Mouse (Mus musculus): ENCODE measurements at regions not wholly inside any gene's neighbourhood (a gene's known extent, or its start where the extent isn't known, plus 50 kb on each side); places are given as distances from the start of the nearest gene placed in this dataset.

GRCm38 (mm10) chr5:45266914-45267313, 183.1 kb downstream of the Qdpr start:
- Histone ChIP-seq H3K4me1 (no peaks in the 10 kb centered on the region), H3K4me3 (no peak overlapping the region), H3K27ac (no peak overlapping the region), H3K9me3 (no peaks in the 10 kb centered on the region), H3K4me2 (no peak overlapping the region), H3K9ac (no peak overlapping the region), H3K36me3 (no peaks in the 10 kb centered on the region), H3K27me3 (no peaks in the 10 kb centered on the region)
- 42% methylated on average over 5 of the region's 5 CpGs for WGBS
- ATAC-seq (ENCODE audit: borderline replicate concordance, extremely low read depth, low FRiP score, low TSS enrichment), result no peak

DNA sequence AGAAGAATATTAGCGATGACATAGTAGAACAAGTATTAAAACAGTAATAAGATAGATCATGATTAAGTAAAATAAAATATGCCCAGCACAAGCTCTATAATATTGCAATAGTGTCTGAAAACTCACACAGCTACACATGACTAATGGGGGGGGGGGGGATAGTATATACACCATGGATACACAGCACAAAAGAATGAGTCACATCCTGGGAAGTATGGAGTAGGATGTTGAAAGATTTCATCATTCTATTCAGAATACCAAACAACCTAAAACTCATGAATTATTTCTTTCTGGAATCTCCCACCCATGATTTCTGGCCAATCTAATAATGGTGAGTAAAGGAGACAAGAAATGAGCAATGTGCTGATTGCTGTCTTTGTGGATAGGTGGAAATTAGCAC, 191.6 kb downstream of the Qdpr start:
- no peaks in the 10 kb centered on the region for H3K4me1 ChIP-seq
- no peak overlapping the region for H3K9ac ChIP-seq
- no peak for ATAC-seq (ENCODE audit: borderline replicate concordance, extremely low read depth, low FRiP score, low TSS enrichment)
- WGBS, result 95% methylated on average over 1 of the region's 1 CpGs
- no peaks in the 10 kb centered on the region for H3K9me3 ChIP-seq
- H3K36me3 ChIP-seq, result no peaks in the 10 kb centered on the region
- H3K27me3 ChIP-seq, result no peaks in the 10 kb centered on the region
- no peak overlapping the region for H3K27ac ChIP-seq
- no peak overlapping the region for H3K4me2 ChIP-seq
- H3K4me3 ChIP-seq, result no peak overlapping the region

DNA sequence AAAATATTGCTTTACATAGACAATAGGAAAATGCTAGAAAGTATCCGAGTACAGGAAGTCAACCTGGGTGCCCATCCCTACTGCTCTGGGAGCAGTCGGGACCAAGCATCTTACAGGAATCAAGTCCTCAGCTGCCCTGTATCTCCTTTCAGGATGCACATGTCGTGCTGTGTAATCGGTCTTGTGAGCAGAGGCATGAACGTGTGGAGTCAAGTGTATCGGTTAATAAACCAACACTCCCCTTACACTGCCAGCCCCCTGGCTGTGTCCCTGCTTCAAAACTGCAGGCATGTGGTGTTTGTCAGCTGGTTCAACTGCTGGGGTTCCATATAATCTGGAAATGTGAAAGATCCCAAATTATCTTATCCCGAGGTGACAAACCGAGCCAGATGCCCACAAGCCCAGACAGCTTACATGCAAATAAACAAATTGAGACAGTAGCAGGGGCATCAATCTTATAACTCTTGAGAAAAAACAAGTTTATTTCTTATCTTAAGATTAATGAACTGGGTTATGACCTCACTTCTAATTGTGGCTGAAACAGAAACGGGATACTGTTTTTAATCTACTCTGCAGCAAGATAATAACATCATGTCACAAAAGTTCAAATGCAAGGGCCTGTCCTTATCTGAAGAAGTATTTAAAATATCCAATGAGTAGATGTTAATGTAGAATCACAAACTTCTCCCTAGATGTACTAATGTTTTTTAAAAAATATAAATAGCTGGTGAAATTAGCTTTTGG, 193.6 kb downstream of the Qdpr start:
- Histone ChIP-seq H3K9me3 (no peaks in the 10 kb centered on the region), H3K36me3 (no peaks in the 10 kb centered on the region), H3K9ac (no peak overlapping the region), H3K4me2 (no peak overlapping the region), H3K4me1 (no peaks in the 10 kb centered on the region), H3K27me3 (no peaks in the 10 kb centered on the region), H3K4me3 (no peak overlapping the region), H3K27ac (no peak overlapping the region)
- WGBS, result 29% methylated on average over 9 of the region's 9 CpGs
- ATAC-seq (ENCODE audit: borderline replicate concordance, extremely low read depth, low FRiP score, low TSS enrichment), result no peak

DNA sequence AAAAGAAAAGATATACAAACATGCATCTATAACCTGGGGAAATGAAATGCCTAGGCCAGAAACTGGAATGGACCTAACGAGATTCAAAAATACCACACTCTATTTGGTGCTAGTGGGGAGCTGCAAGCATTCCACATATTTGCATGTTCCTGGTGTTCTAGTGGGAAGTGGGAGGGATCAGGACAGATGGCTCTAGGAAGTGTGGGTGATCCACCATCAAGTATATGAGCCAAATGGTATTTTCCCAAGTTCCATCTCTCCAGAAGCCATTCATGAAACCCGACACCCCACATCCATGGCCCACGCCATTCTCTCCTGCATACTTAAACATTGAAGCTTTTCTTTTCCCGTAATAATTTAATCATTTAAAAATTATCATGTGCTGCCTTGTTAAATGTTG, 218.2 kb downstream of the Qdpr start:
- Histone ChIP-seq H3K27me3 (no peaks in the 10 kb centered on the region), H3K36me3 (no peaks in the 10 kb centered on the region), H3K4me1 (no peaks in the 10 kb centered on the region), H3K9ac (no peak overlapping the region), H3K9me3 (no peaks in the 10 kb centered on the region), H3K27ac (no peak overlapping the region), H3K4me2 (no peak overlapping the region), H3K4me3 (no peak overlapping the region)
- WGBS, result 64% methylated on average over 4 of the region's 4 CpGs
- ATAC-seq (ENCODE audit: borderline replicate concordance, extremely low read depth, low FRiP score, low TSS enrichment), result no peak

- Histone ChIP-seq H3K4me1 (no peaks in the 10 kb centered on the region), H3K27me3 (no peaks in the 10 kb centered on the region), H3K36me3 (no peaks in the 10 kb centered on the region), H3K4me3 (no peak overlapping the region), H3K9ac (no peak overlapping the region), H3K27ac (no peak overlapping the region), H3K9me3 (no peaks in the 10 kb centered on the region), H3K4me2 (no peak overlapping the region)
- WGBS, result 63% methylated on average over 1 of the region's 1 CpGs
- ATAC-seq (ENCODE audit: borderline replicate concordance, extremely low read depth, low FRiP score, low TSS enrichment), result no peak
Measured at GRCm38 (mm10) chr5:45230097-45230496, 219.9 kb downstream of the Qdpr start.

GRCm38 (mm10) chr5:45229477-45229876, 220.6 kb downstream of the Qdpr start:
- Histone ChIP-seq H3K4me1 (no peaks in the 10 kb centered on the region), H3K9me3 (no peaks in the 10 kb centered on the region), H3K4me2 (no peak overlapping the region), H3K36me3 (no peaks in the 10 kb centered on the region), H3K27me3 (no peaks in the 10 kb centered on the region), H3K27ac (no peak overlapping the region), H3K9ac (no peak overlapping the region), H3K4me3 (no peak overlapping the region)
- WGBS, result 64% methylated on average over 3 of the region's 3 CpGs
- ATAC-seq (ENCODE audit: borderline replicate concordance, extremely low read depth, low FRiP score, low TSS enrichment), result no peak

- ATAC-seq (ENCODE audit: borderline replicate concordance, extremely low read depth, low FRiP score, low TSS enrichment), result no peak
- WGBS, result 59% methylated on average over 6 of the region's 6 CpGs
Measured at GRCm38 (mm10) chr5:45228226-45228927, 221.7 kb downstream of the Qdpr start.

DNA sequence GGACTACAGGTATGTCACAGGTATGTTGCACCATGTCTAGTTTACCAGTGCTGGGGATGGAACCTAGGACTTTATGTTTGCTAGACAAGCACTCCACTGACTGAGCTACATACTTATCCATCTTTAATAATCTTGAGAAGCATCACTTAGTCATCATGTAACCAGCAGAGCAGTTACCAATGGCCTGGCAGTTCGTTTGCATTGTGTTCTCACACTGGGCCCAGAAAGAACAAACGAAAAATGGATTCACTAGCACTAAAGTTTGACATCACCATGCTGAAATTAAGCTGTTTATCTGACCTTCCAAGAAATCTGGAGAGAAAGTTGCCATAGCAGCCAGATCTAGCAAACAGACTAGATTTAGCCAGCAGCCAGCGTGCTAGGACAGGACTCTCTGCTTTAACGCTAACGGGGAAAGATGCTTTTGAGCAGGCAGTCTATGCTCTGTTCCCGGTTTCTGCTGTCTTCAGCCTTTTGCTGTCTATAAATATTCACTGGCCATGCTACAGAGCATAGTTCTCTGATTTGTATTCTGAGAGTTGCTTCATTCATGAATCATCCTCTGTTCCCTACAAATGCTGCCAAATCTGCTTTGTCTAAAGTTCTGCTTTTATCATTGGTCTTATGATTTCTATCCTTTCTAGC, 229.6 kb downstream of the Qdpr start:
- H3K27ac ChIP-seq, result no peak overlapping the region
- H3K4me1 ChIP-seq, result no peaks in the 10 kb centered on the region
- 49% methylated on average over 6 of the region's 6 CpGs for WGBS
- no peaks in the 10 kb centered on the region for H3K36me3 ChIP-seq
- H3K9ac ChIP-seq, result no peak overlapping the region
- H3K4me3 ChIP-seq, result no peak overlapping the region
- no peaks in the 10 kb centered on the region for H3K27me3 ChIP-seq
- no peaks in the 10 kb centered on the region for H3K9me3 ChIP-seq
- H3K4me2 ChIP-seq, result no peak overlapping the region
- ATAC-seq (ENCODE audit: borderline replicate concordance, extremely low read depth, low FRiP score, low TSS enrichment), result no peak

More at GRCm38 (mm10) chr5:45228226-45228927, 221.7 kb downstream of the Qdpr start:
- H3K27me3 ChIP-seq, result no peaks in the 10 kb centered on the region
- H3K36me3 ChIP-seq, result no peaks in the 10 kb centered on the region
- H3K27ac ChIP-seq, result no peak overlapping the region
- no peaks in the 10 kb centered on the region for H3K4me1 ChIP-seq
- H3K9ac ChIP-seq, result no peak overlapping the region
- no peaks in the 10 kb centered on the region for H3K9me3 ChIP-seq
- H3K4me2 ChIP-seq, result no peak overlapping the region
- no peak overlapping the region for H3K4me3 ChIP-seq

- no peak overlapping the region for H3K27ac ChIP-seq
- H3K4me3 ChIP-seq, result no peak overlapping the region
- no peaks in the 10 kb centered on the region for H3K27me3 ChIP-seq
- 65% methylated on average over 1 of the region's 1 CpGs for WGBS
- no peaks in the 10 kb centered on the region for H3K36me3 ChIP-seq
- no peak overlapping the region for H3K4me2 ChIP-seq
- H3K4me1 ChIP-seq, result no peaks in the 10 kb centered on the region
- ATAC-seq (ENCODE audit: borderline replicate concordance, extremely low read depth, low FRiP score, low TSS enrichment), result no peak
- no peak overlapping the region for H3K9ac ChIP-seq
- H3K9me3 ChIP-seq, result no peaks in the 10 kb centered on the region
Measured at GRCm38 (mm10) chr5:45219558-45219957, 230.5 kb downstream of the Qdpr start.

GRCm38 (mm10) chr5:45219101-45219500, 230.9 kb downstream of the Qdpr start:
- ATAC-seq (ENCODE audit: borderline replicate concordance, extremely low read depth, low FRiP score, low TSS enrichment), result no peak
- Histone ChIP-seq H3K27me3 (no peaks in the 10 kb centered on the region), H3K9ac (no peak overlapping the region), H3K4me3 (no peak overlapping the region), H3K36me3 (no peaks in the 10 kb centered on the region), H3K9me3 (no peaks in the 10 kb centered on the region), H3K4me1 (no peaks in the 10 kb centered on the region), H3K27ac (no peak overlapping the region), H3K4me2 (no peak overlapping the region)
- WGBS, result 80% methylated on average over 3 of the region's 3 CpGs

GRCm38 (mm10) chr5:45214475-45214874, 235.6 kb downstream of the Qdpr start:
- Histone ChIP-seq H3K27ac (no peak overlapping the region), H3K9ac (no peak overlapping the region), H3K4me1 (no peaks in the 10 kb centered on the region), H3K4me2 (no peak overlapping the region), H3K36me3 (no peaks in the 10 kb centered on the region), H3K4me3 (no peak overlapping the region), H3K9me3 (no peaks in the 10 kb centered on the region), H3K27me3 (no peaks in the 10 kb centered on the region)
- no peak for ATAC-seq (ENCODE audit: borderline replicate concordance, extremely low read depth, low FRiP score, low TSS enrichment)

- WGBS, result 73% methylated on average over 1 of the region's 1 CpGs
- no peak for ATAC-seq (ENCODE audit: borderline replicate concordance, extremely low read depth, low FRiP score, low TSS enrichment)
- no peak overlapping the region for H3K4me2 ChIP-seq
- no peak overlapping the region for H3K4me3 ChIP-seq
- no peak overlapping the region for H3K9ac ChIP-seq
- H3K27me3 ChIP-seq, result no peaks in the 10 kb centered on the region
- H3K27ac ChIP-seq, result no peak overlapping the region
- no peaks in the 10 kb centered on the region for H3K9me3 ChIP-seq
- H3K4me1 ChIP-seq, result no peaks in the 10 kb centered on the region
- no peaks in the 10 kb centered on the region for H3K36me3 ChIP-seq
Measured at GRCm38 (mm10) chr5:45198408-45198807, 251.6 kb downstream of the Qdpr start.

All from lung, embryonic 15.5 days (tissue).